Mouse (Mus musculus): ENCODE measurements around the gene Arhgap10.

DNA sequence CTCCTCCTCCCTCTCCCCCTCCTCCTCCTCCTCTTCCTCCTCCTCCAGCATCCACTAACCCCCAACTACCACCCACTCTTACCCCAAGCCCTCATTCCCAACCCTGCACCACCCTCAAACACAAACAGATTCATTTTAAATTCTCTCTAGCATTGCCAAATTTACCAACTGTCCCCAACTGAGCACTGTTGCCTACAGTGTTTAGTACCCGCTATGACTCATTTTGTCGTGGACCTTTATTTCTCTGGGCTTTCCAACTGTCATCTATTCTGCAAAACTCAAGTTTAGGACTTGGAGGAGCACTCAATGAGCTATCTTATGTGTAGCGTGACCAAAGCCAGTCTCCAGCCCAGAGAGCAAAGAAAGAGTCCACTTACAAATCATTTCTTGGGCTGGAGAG, 115.8 kb downstream of the Arhgap10 start:
- no peak for TF ChIP-seq CTCF (IDR thresholded peaks at IDR 0.05)
- TF ChIP-seq EP300 (IDR thresholded peaks at IDR 0.05; ENCODE audit: insufficient read depth, low read depth, low read length) = no peak
- no peak for TF ChIP-seq POLR2A (IDR thresholded peaks at IDR 0.05; ENCODE audit: insufficient read depth, low read depth, low read length)
